Mouse (Mus musculus) MEL (cell line): ENCODE measurements around the gene Mob4.

ENCODE experiments used
- CTCF ChIP-seq, 3 experiments: IDR thresholded peaks in 2 of 3; conservative IDR thresholded peaks in 1 of 3; 2 replicates each; pipeline ENCODE4 v1.5.1; 2011 to 2012; ENCODE audit warnings: low read length in 3 of 3, low read depth in 2 of 3, mild to moderate bottlenecking in 2 of 3, improper control_type of control experiment in 1 of 3, inconsistent platforms in 1 of 3, mixed read lengths in 1 of 3, moderate library complexity in 1 of 3; ENCODE audit not compliant: control insufficient read depth in 1 of 3, insufficient read depth in 1 of 3, poor library complexity in 1 of 3, severe bottlenecking in 1 of 3
- E2F4 ChIP-seq: IDR thresholded peaks from 2 replicates; pipeline ENCODE4 v1.6.1; 2011; ENCODE audit warnings: low read depth, low read length, improper control_type of control experiment, borderline replicate concordance
- GABPA ChIP-seq: IDR thresholded peaks from 2 replicates; pipeline ENCODE4 v1.6.1; 2012; ENCODE audit warnings: low read depth, mild to moderate bottlenecking, inconsistent platforms, low read length, improper control_type of control experiment, moderate library complexity
- GATA1 ChIP-seq: IDR thresholded peaks from 2 replicates; pipeline ENCODE4 v1.6.1; 2011; ENCODE audit warnings: low read depth, low read length, improper control_type of control experiment
- JUND ChIP-seq: IDR thresholded peaks from 2 replicates; pipeline ENCODE4 v1.6.1; 2011; ENCODE audit warnings: low read depth, mild to moderate bottlenecking, improper control_type of control experiment, low read length
- NELFE ChIP-seq: IDR thresholded peaks from 2 replicates; pipeline ENCODE4 v1.6.1; 2011; ENCODE audit warnings: low read depth, low read length, improper control_type of control experiment
- NRF1 ChIP-seq: IDR thresholded peaks from 2 replicates; pipeline ENCODE4 v1.6.1; 2014; ENCODE audit warnings: low read depth, mild to moderate bottlenecking, inconsistent platforms, low read length, improper control_type of control experiment, moderate library complexity; ENCODE audit not compliant: poor library complexity, insufficient read depth, severe bottlenecking
- POLR2A ChIP-seq, 2 experiments: IDR thresholded peaks; 2 replicates each; pipeline ENCODE4 v1.6.1; 2011 to 2012; ENCODE audit warnings: low read length in 2 of 2, mild to moderate bottlenecking in 2 of 2, control low read depth in 1 of 2, improper control_type of control experiment in 1 of 2, low read depth in 1 of 2, moderate library complexity in 1 of 2; ENCODE audit not compliant: control insufficient read depth in 1 of 2, insufficient read depth in 1 of 2, poor library complexity in 1 of 2
- POLR2AphosphoS5 ChIP-seq: IDR thresholded peaks from 2 replicates; pipeline ENCODE4 v1.6.1; 2012; ENCODE audit warnings: low read depth, borderline replicate concordance, mild to moderate bottlenecking, inconsistent platforms, low read length, moderate library complexity, mixed read lengths
- RCOR1 ChIP-seq: IDR thresholded peaks from 2 replicates; pipeline ENCODE4 v1.6.1; 2012; ENCODE audit warnings: low read depth, mild to moderate bottlenecking, inconsistent platforms, low read length, improper control_type of control experiment
- TAL1 ChIP-seq: IDR thresholded peaks from 2 replicates; pipeline ENCODE4 v1.6.1; 2012; ENCODE audit warnings: mild to moderate bottlenecking, inconsistent platforms, low read length, moderate library complexity, mixed read lengths
- ZC3H11A ChIP-seq: IDR thresholded peaks from 2 replicates; pipeline ENCODE4 v1.6.1; 2012; ENCODE audit warnings: low read depth, mild to moderate bottlenecking, inconsistent platforms, low read length, improper control_type of control experiment

- TF ChIP-seq ZC3H11A, result no peak
- no peak for TF ChIP-seq GATA1
- no peak for TF ChIP-seq JUND
- no peak for TF ChIP-seq RCOR1
- no peak for TF ChIP-seq CTCF (IDR thresholded peaks at IDR 0.05 in 2 of 3, conservative IDR thresholded peaks at IDR 0.05 in 1 of 3; ENCODE audit: control insufficient read depth in 1 of 3, insufficient read depth in 1 of 3, low read depth in 2 of 3, low read length in 3 of 3, poor library complexity in 1 of 3, severe bottlenecking in 1 of 3)
- TF ChIP-seq POLR2A (IDR thresholded peaks at IDR 0.05; ENCODE audit: control insufficient read depth in 1 of 2, insufficient read depth in 1 of 2, low read depth in 1 of 2, low read length in 2 of 2, poor library complexity in 1 of 2), result no peak
- no peak for TF ChIP-seq NRF1
- no peak for TF ChIP-seq POLR2AphosphoS5
- no peak for TF ChIP-seq NELFE
- TF ChIP-seq GABPA, result no peak
- TF ChIP-seq E2F4, result no peak
- TF ChIP-seq TAL1, result no peak
Measured at GRCm38 (mm10) chr1:55195021-55195420, 64.0 kb downstream of the Mob4 start.
